Mouse (Mus musculus): ENCODE measurements around the gene Zfp819. TPM values are rescaled to one million over a fixed set of nuclear protein-coding genes. Genes with fewer than 3 reads are reported as not detected.

Gene Zfp819
- polyA plus RNA-seq, 1 experiment = 9.2 TPM

GRCm38 (mm10) chr7:43623819-43624218 lies 16.9 kb downstream of the Zfp819 start:
- no peak overlapping the region for H3K4me3 ChIP-seq (ENCODE audit: control insufficient read depth, low read depth, low read length)
- no peaks in the 10 kb centered on the region for H3K36me3 ChIP-seq (ENCODE audit: control insufficient read depth, insufficient read depth, low read length)
- peaks cover 5% of the 10 kb centered on the region for H3K4me1 ChIP-seq (ENCODE audit: control insufficient read depth, insufficient read depth, low read length)
- no peaks in the 10 kb centered on the region for H3K27me3 ChIP-seq (ENCODE audit: control insufficient read depth, insufficient read depth, low read length)
- H3K27ac ChIP-seq (ENCODE audit: control insufficient read depth, insufficient read depth, low read depth, low read length) = no peak overlapping the region
- TF ChIP-seq POLR2A (IDR thresholded peaks at IDR 0.05; ENCODE audit: control insufficient read depth, low read depth, low read length) (no peak), CTCF (IDR thresholded peaks at IDR 0.05; ENCODE audit: control insufficient read depth, insufficient read depth, insufficient replicate concordance, low read depth, low read length) (no peak)

- peaks cover 5% of the 10 kb centered on the region for H3K4me1 ChIP-seq (ENCODE audit: control insufficient read depth, insufficient read depth, low read length)
- no peak overlapping the region for H3K27ac ChIP-seq (ENCODE audit: control insufficient read depth, insufficient read depth, low read depth, low read length)
- no peak overlapping the region for H3K4me3 ChIP-seq (ENCODE audit: control insufficient read depth, low read depth, low read length)
- H3K36me3 ChIP-seq (ENCODE audit: control insufficient read depth, insufficient read depth, low read length) = no peaks in the 10 kb centered on the region
- H3K27me3 ChIP-seq (ENCODE audit: control insufficient read depth, insufficient read depth, low read length) = no peaks in the 10 kb centered on the region
- TF ChIP-seq POLR2A (IDR thresholded peaks at IDR 0.05; ENCODE audit: control insufficient read depth, low read depth, low read length) (no peak), CTCF (IDR thresholded peaks at IDR 0.05; ENCODE audit: control insufficient read depth, insufficient read depth, insufficient replicate concordance, low read depth, low read length) (no peak)
Observed at GRCm38 (mm10) chr7:43625065-43625464, 18.1 kb downstream of the Zfp819 start.

GRCm38 (mm10) chr7:43625794-43626422 lies 18.9 kb downstream of the Zfp819 start:
- H3K27ac ChIP-seq (ENCODE audit: control insufficient read depth, insufficient read depth, low read depth, low read length) = no peak overlapping the region
- H3K36me3 ChIP-seq (ENCODE audit: control insufficient read depth, insufficient read depth, low read length) = no peaks in the 10 kb centered on the region
- no peak overlapping the region for H3K4me3 ChIP-seq (ENCODE audit: control insufficient read depth, low read depth, low read length)
- TF ChIP-seq POLR2A (IDR thresholded peaks at IDR 0.05; ENCODE audit: control insufficient read depth, low read depth, low read length) (no peak), CTCF (IDR thresholded peaks at IDR 0.05; ENCODE audit: control insufficient read depth, insufficient read depth, insufficient replicate concordance, low read depth, low read length) (no peak)
- H3K27me3 ChIP-seq (ENCODE audit: control insufficient read depth, insufficient read depth, low read length) = no peaks in the 10 kb centered on the region
- H3K4me1 ChIP-seq (ENCODE audit: control insufficient read depth, insufficient read depth, low read length) = peaks cover 5% of the 10 kb centered on the region

GRCm38 (mm10) chr7:43633940-43634339 lies 27.0 kb downstream of the Zfp819 start:
- TF ChIP-seq CTCF (IDR thresholded peaks at IDR 0.05; ENCODE audit: control insufficient read depth, insufficient read depth, insufficient replicate concordance, low read depth, low read length) = no peak
- TF ChIP-seq POLR2A (IDR thresholded peaks at IDR 0.05; ENCODE audit: control insufficient read depth, low read depth, low read length) = no peak
- Histone ChIP-seq H3K4me3 (ENCODE audit: control insufficient read depth, low read depth, low read length) (no peak overlapping the region), H3K27me3 (ENCODE audit: control insufficient read depth, insufficient read depth, low read length) (no peaks in the 10 kb centered on the region), H3K4me1 (ENCODE audit: control insufficient read depth, insufficient read depth, low read length) (no peaks in the 10 kb centered on the region), H3K27ac (ENCODE audit: control insufficient read depth, insufficient read depth, low read depth, low read length) (no peak overlapping the region), H3K36me3 (ENCODE audit: control insufficient read depth, insufficient read depth, low read length) (no peaks in the 10 kb centered on the region)

GRCm38 (mm10) chr7:43634500-43634899 lies 27.5 kb downstream of the Zfp819 start, which contains the start of gene Ceacam18:
TSS of gene Ceacam18 (plus strand) at chr7:43634707.
- no peak within 1 kb of the TSS for H3K4me3 ChIP-seq (ENCODE audit: control insufficient read depth, low read depth, low read length)
- no peaks in the 10 kb centered on the region for H3K27me3 ChIP-seq (ENCODE audit: control insufficient read depth, insufficient read depth, low read length)
- H3K4me1 ChIP-seq (ENCODE audit: control insufficient read depth, insufficient read depth, low read length) = no peaks in the 10 kb centered on the region
- no peak within 1 kb of the TSS for H3K27ac ChIP-seq (ENCODE audit: control insufficient read depth, insufficient read depth, low read depth, low read length)
- no peaks in the 10 kb centered on the region for H3K36me3 ChIP-seq (ENCODE audit: control insufficient read depth, insufficient read depth, low read length)
- TF ChIP-seq POLR2A (IDR thresholded peaks at IDR 0.05; ENCODE audit: control insufficient read depth, low read depth, low read length) (no peak), CTCF (IDR thresholded peaks at IDR 0.05; ENCODE audit: control insufficient read depth, insufficient read depth, insufficient replicate concordance, low read depth, low read length) (no peak)

GRCm38 (mm10) chr7:43636194-43636593 lies 29.2 kb downstream of the Zfp819 start:
- Histone ChIP-seq H3K4me1 (ENCODE audit: control insufficient read depth, insufficient read depth, low read length) (no peaks in the 10 kb centered on the region), H3K36me3 (ENCODE audit: control insufficient read depth, insufficient read depth, low read length) (no peaks in the 10 kb centered on the region), H3K27me3 (ENCODE audit: control insufficient read depth, insufficient read depth, low read length) (no peaks in the 10 kb centered on the region), H3K4me3 (ENCODE audit: control insufficient read depth, low read depth, low read length) (no peak overlapping the region), H3K27ac (ENCODE audit: control insufficient read depth, insufficient read depth, low read depth, low read length) (no peak overlapping the region)
- no peak for TF ChIP-seq CTCF (IDR thresholded peaks at IDR 0.05; ENCODE audit: control insufficient read depth, insufficient read depth, insufficient replicate concordance, low read depth, low read length)
- TF ChIP-seq POLR2A (IDR thresholded peaks at IDR 0.05; ENCODE audit: control insufficient read depth, low read depth, low read length) = no peak

GRCm38 (mm10) chr7:43637118-43637517 lies 30.1 kb downstream of the Zfp819 start:
- TF ChIP-seq POLR2A (IDR thresholded peaks at IDR 0.05; ENCODE audit: control insufficient read depth, low read depth, low read length) = no peak
- Histone ChIP-seq H3K27me3 (ENCODE audit: control insufficient read depth, insufficient read depth, low read length) (no peaks in the 10 kb centered on the region), H3K36me3 (ENCODE audit: control insufficient read depth, insufficient read depth, low read length) (no peaks in the 10 kb centered on the region), H3K4me1 (ENCODE audit: control insufficient read depth, insufficient read depth, low read length) (no peaks in the 10 kb centered on the region), H3K27ac (ENCODE audit: control insufficient read depth, insufficient read depth, low read depth, low read length) (no peak overlapping the region), H3K4me3 (ENCODE audit: control insufficient read depth, low read depth, low read length) (no peak overlapping the region)

All from testis, adult 2 months (tissue).